Mouse (Mus musculus) heart, postnatal 14 days (tissue): ENCODE measurements at regions not wholly inside any gene's neighbourhood (a gene's known extent, or its start where the extent isn't known, plus 50 kb on each side); places are given as distances from the start of the nearest gene placed in this dataset.

Source experiments
- DNase-seq, 2 experiments: peaks; one replicate each; pipeline ENCODE4 v3.0.0; 2021 to 2022
- intact Hi-C: fragments of 180-260 bp; cut with DNase I; formaldehyde crosslinking; loops from one replicate; pipeline ENCODE4 v1.15.1; 2025

DNA sequence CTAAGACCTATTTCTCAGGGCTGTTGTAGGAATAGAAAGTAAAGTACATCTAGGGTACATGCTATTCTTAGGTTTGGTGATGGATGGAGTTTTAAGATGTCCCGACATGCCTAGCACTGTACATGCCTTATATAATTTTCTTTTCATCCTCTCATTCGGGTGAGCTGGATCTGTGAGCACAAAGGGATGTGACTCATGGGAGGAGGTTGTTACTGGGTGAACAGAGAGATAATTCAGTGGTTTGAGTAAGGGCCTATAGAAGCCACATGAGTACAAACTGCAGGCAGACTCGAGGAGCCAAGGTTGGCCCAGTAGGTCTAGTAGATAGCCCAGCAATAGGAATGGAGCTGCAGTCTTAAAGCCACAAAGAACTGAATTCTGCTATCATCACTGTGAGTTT lies 76.5 kb upstream of the Tnfaip3 start:
- intact Hi-C loops, result no loop called here
- DNase-seq, result no peak

- no peak for DNase-seq
- intact Hi-C loops, result no loop called here
These were observed 75.7 kb upstream of the Tnfaip3 start for GRCm38 (mm10) chr10:19091110-19091509.

DNA sequence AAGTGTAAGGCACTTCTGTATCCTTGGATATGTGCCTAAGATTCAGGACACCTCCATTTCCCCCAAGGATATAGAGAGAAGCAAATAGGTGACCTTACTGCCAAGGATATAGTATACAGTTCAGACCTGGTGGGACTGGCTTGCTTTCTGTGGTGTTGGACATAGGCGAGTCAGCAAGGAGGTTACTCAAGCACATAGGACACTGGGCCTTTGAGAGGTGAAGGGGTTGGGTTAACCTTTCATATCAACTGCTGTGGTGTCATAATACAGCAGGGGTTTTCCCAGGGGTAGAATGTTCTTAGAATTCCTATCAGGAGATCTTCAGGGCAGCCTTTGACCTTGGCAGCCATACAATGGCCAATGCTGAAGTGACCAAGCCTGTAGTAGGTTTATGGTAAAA lies 71.5 kb upstream of the Tnfaip3 start:
- DNase-seq, result no peak
- intact Hi-C loops, result no loop called here

DNA sequence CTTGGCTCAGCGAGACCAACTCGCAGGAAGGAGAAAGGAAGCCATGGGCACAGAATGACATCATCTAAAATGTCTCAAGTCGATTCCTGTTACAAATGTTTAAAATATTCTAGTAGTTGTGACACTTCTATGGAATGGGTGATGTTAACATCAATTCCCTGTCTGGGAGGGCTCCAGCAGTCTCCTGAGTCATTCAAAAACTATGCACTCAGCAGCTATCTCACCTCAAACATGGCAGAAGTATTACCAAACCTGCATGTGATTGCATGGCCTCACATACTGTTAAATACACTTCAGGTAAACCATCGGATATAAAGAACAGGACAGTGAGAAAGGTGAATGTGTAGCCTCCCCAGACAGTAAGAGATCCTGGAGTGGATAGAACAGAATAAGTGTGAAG lies 66.7 kb upstream of the Tnfaip3 start:
- intact Hi-C loops, result no loop called here
- DNase-seq, result no peak

DNA sequence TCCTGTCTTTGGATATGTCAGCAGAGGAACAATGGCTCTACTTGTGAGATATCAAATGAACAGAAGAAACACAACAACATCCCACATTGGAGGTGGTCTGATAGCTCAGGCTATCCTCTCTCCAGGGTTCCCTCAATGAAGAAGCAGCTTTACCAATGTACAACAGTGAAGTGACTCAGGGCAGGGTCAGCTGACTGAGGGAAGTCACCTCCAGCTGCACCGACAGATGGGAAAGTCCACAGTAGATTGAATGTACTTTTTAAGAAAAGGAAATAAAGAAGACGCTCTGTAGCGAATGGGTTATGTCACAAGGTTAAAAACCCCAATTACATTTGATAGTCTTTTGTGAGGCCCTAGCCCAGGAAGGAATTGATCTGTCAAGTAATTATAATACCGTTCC lies 62.6 kb upstream of the Tnfaip3 start:
- intact Hi-C loops, result no loop called here
- no peak for DNase-seq

- intact Hi-C loops, result no loop called here
- no peak for DNase-seq
These were observed 52.9 kb upstream of the Tnfaip3 start for GRCm38 (mm10) chr10:19068377-19068776.

- intact Hi-C loops, result no loop called here
- no peak for DNase-seq
These were observed 52.2 kb upstream of the Tnfaip3 start for GRCm38 (mm10) chr10:19067623-19068022.

GRCm38 (mm10) chr10:19066821-19067350 lies 51.4 kb upstream of the Tnfaip3 start:
- DNase-seq, result no peak
- intact Hi-C loops, result no loop called here
